Mouse (Mus musculus) spleen, adult 2 months (tissue): ENCODE measurements around the gene Prdm10. TPM values are rescaled to one million over a fixed set of nuclear protein-coding genes. Genes with fewer than 3 reads are reported as not detected.

Source experiments
- DNase-seq, 2 experiments: peaks; one replicate each; pipeline versions ENCODE4 v3.0.0 to v3.0.0-alpha.2; 2012 to 2021; ENCODE audit warnings: low spot score in 2 of 2, low read depth in 1 of 2
- H3K27ac ChIP-seq: fragments of 200-500 bp; 2 replicates; pipeline ENCODE4 v1.5.1; 2012; ENCODE audit warnings: low read length, inconsistent platforms; ENCODE audit not compliant: insufficient read depth
- H3K27me3 ChIP-seq: fragments of 200-500 bp; 2 replicates; pipeline ENCODE4 v1.6.1; 2012; ENCODE audit warnings: mild to moderate bottlenecking, moderate library complexity, low read length, inconsistent platforms; ENCODE audit not compliant: control insufficient read depth, insufficient read depth
- H3K36me3 ChIP-seq: fragments of 200-500 bp; 2 replicates; pipeline ENCODE4 v1.6.1; 2012; ENCODE audit warnings: mild to moderate bottlenecking, low read length, inconsistent platforms; ENCODE audit not compliant: control insufficient read depth, insufficient read depth
- H3K4me1 ChIP-seq: fragments of 200-500 bp; 2 replicates; pipeline ENCODE4 v1.6.1; 2011; ENCODE audit warnings: inconsistent platforms; ENCODE audit not compliant: control insufficient read depth, insufficient read depth, insufficient read length
- H3K4me3 ChIP-seq: fragments of 200-500 bp; 2 replicates; pipeline ENCODE4 v1.5.1; 2011; ENCODE audit warnings: mild to moderate bottlenecking, inconsistent platforms; ENCODE audit not compliant: insufficient read depth, insufficient read length; ENCODE audit errors: extremely low read depth
- CTCF ChIP-seq: fragments of 200-500 bp; IDR thresholded peaks from 2 replicates; pipeline ENCODE4 v1.5.1; 2011; ENCODE audit warnings: mild to moderate bottlenecking, inconsistent platforms; ENCODE audit not compliant: insufficient read depth, insufficient read length, insufficient replicate concordance; ENCODE audit errors: extremely low read depth
- POLR2A ChIP-seq: fragments of 200-500 bp; IDR thresholded peaks from 2 replicates; pipeline ENCODE4 v1.6.1; 2011; ENCODE audit warnings: low read depth, low read length, inconsistent platforms
- WGBS: fragments of 180-500 bp; shearing (Covaris S2); methylation state at CpG from one replicate; pipeline ENCODE4 v1.1.7; 2018; 5-methylcytosine and 5-hydroxymethylcytosine counted together
- polyA plus RNA-seq: library from polyadenylated mRNA; depleted of rRNA; stranded (reverse); fragments of >200 nt; gene quantifications from 2 replicates; pipeline ENCODE4 v1.2.3, GENCODE M21; 2012

The Prdm10 gene
- polyA plus RNA-seq, 1 experiment = 5.9 TPM

DNA sequence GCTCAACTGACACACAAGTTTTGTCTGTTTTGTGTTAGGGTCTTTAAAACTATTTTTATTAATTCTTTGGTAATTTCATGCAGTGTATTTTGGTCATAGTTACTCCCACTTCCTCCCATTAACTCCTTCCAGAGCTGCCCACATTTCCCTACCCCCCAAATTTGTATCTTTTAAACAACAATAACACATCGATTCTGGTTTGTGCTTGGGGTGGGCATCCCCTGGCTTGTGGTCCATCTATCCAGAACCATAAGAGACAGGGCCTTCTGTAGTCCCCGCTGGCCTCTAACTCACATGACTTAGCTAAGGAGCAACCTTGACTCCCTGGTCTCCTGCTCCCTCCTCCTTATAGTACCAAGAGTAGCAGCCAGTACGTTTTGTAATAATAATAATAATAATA, 50.5 kb downstream of the Prdm10 start:
- Histone ChIP-seq H3K27me3 (no peaks in the 10 kb centered on the region), H3K36me3 (peaks cover 6% of the 10 kb centered on the region), H3K4me3 (no peak overlapping the region), H3K27ac (no peak overlapping the region), H3K4me1 (no peaks in the 10 kb centered on the region)
- DNase-seq = no peak
- 88% methylated on average over 3 of the region's 3 CpGs for WGBS
- TF ChIP-seq POLR2A = no peak
- no peak for TF ChIP-seq CTCF

DNA sequence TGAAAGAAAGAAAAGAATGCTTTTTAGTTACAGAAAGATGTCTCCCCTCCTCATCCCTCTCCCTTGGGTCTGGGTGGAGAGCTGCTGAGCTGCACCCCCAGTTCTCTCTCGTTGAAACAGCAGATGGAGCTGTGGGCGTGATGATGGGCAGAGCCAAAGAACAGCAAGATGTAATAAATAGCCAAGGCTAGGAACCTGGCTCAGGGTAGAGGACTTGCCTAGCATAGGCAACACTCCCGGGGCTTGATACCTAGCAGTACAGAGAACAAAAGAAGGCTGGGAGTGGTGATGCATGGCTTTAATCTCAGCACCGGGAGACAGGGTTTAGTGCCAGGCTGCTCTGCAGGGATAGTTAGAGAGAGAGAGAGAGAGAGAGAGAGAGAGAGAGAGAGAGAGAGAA, 50.9 kb downstream of the Prdm10 start:
- Histone ChIP-seq H3K4me1 (no peaks in the 10 kb centered on the region), H3K27me3 (no peaks in the 10 kb centered on the region), H3K27ac (no peak overlapping the region), H3K36me3 (peaks cover 6% of the 10 kb centered on the region), H3K4me3 (no peak overlapping the region)
- no peak for DNase-seq
- 83% methylated on average over 4 of the region's 4 CpGs for WGBS
- TF ChIP-seq POLR2A (no peak), CTCF (no peak)

DNA sequence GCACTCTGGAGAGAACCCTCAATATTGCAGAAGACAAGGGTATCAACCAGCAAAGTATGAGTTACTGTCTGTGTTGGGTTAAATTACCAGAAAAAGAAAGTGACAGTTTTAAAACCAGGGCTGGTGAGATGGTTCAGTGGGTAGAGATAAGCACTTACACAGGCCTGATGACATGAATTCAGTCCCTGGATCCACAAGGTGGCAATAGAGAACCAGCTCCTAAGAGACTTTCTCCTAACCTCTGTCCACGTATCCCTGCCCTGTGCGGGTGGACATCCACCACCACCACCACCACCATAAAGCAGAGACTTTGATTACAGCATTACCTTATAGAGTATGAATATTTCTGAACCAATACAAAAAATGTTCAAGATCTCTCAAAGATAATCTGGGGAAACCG, 51.6 kb downstream of the Prdm10 start:
- Histone ChIP-seq H3K4me3 (no peak overlapping the region), H3K4me1 (no peaks in the 10 kb centered on the region), H3K27ac (no peak overlapping the region), H3K27me3 (no peaks in the 10 kb centered on the region), H3K36me3 (peaks cover 6% of the 10 kb centered on the region)
- WGBS = 85% methylated on average over 3 of the region's 3 CpGs
- no peak for TF ChIP-seq CTCF
- TF ChIP-seq POLR2A = no peak
- DNase-seq = no peak

DNA sequence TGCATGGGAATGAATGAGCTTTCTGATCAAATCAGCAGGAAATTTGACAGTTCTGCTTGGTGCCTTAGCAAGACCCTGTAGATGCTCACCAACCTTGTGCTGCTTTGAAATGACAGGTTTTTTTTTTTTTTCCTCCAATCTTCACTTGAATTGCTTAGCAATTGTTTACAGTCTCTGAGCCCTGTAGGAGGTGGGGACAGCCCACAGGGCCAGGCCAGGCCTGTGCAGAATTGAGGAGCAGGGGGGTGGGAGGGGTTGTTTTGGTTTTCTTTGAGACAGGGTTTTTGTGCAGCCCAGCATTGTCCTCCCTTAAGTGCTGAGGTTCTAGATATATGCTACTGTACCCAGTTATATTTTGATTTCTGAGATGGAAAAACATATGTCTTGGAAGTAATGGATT, 52.5 kb downstream of the Prdm10 start:
- Histone ChIP-seq H3K36me3 (peaks cover 6% of the 10 kb centered on the region), H3K4me3 (no peak overlapping the region), H3K27me3 (no peaks in the 10 kb centered on the region), H3K27ac (no peak overlapping the region), H3K4me1 (no peaks in the 10 kb centered on the region)
- no peak for DNase-seq
- TF ChIP-seq CTCF (no peak), POLR2A (no peak)

DNA sequence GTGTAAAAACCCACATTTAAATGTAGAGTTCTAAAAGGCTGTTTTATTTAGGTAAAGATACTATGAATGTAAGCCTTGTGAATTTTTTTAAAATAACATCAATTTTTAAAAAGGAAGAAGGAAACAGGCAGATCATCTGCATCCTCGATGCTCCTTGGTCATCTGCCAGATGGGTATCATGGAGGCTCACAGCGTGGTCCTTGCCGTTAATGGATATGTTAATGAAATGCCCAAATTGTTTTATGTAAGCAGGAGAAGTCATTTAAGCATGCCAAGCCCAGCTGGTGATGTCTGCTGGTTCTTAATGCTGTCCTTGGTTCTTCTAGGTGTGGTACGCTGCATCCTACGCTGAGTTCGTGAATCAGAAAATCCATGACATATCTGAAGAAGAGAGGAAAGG, 54.7 kb downstream of the Prdm10 start:
- WGBS = 93% methylated on average over 6 of the region's 6 CpGs
- TF ChIP-seq POLR2A (no peak), CTCF (no peak)
- no peaks in the 10 kb centered on the region for H3K4me1 ChIP-seq
- no peak overlapping the region for H3K27ac ChIP-seq
- H3K36me3 ChIP-seq = peaks cover 3% of the 10 kb centered on the region
- DNase-seq = no peak
- H3K4me3 ChIP-seq = no peak overlapping the region
- no peaks in the 10 kb centered on the region for H3K27me3 ChIP-seq

DNA sequence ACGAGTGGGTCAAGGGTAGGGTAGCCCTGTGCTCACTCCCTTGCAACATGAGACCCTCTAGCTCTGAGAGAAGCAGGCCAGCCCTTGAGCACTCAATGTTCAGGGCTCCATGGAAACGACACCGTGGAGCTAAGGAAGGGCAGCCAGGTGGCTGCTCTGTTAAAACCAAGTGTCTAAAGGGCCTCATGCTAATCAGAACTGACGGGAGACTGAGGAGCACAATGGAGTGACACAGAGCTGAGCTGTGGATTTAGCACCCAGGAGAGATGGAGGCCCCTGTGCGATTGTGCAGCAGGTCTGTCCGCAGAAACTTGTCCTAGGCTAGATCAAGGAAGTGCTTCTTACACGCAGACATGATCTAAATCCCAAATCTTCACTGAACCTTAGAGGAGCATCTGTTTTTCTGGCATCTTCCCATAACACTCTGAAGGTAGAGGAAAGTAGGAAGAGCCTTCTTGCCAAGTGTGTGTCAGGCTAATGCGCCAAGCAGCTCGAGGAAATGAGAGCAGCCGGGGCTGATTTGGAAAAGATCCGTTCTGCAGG, 64.0 kb downstream of the Prdm10 start:
- H3K4me1 ChIP-seq = no peaks in the 10 kb centered on the region
- WGBS = 94% methylated on average over 11 of the region's 11 CpGs
- no peak overlapping the region for H3K27ac ChIP-seq
- TF ChIP-seq POLR2A (no peak), CTCF (no peak)
- H3K4me3 ChIP-seq = no peak overlapping the region
- no peaks in the 10 kb centered on the region for H3K27me3 ChIP-seq
- DNase-seq = no peak
- H3K36me3 ChIP-seq = peaks cover 5% of the 10 kb centered on the region; the same call in 1 of the 2 replicates

DNA sequence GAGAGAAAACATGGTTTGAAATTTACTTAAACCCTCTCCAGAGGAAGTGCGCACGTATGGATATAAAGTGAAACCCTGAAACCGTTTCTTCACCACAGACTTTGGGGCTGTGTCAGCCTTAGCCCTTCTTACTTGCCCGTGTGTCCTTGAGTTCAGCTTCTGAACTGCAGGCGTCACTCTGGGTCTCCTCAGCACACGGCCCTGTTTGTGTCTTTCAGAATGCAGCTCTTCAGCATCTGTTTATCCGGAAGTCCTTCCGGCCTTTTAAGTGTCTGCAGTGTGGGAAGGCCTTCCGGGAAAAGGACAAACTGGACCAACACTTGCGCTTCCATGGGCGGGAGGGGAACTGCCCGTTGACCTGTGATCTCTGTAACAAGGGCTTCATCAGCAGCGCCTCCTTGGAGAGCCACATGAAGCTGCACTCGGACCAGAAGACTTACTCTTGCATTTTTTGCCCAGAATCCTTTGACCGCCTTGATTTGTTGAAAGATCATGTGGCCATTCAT, 66.3 kb downstream of the Prdm10 start:
- DNase-seq = no peak
- WGBS = 89% methylated on average over 15 of the region's 15 CpGs
- no peaks in the 10 kb centered on the region for H3K4me1 ChIP-seq
- peaks cover 8% of the 10 kb centered on the region; the same call in 1 of the 2 replicates for H3K36me3 ChIP-seq
- H3K27me3 ChIP-seq = no peaks in the 10 kb centered on the region
- TF ChIP-seq CTCF (no peak), POLR2A (no peak)
- H3K4me3 ChIP-seq = no peak overlapping the region
- no peak overlapping the region for H3K27ac ChIP-seq
